Mouse (Mus musculus) yolk sac, embryonic 10.5 days (tissue): ENCODE data around the gene Med23.

Experiments
- DNase-seq: peaks from one replicate; pipeline ENCODE4 v3.0.0-alpha.2; 2017; ENCODE audit warnings: low spot score

Med23 gene

DNA sequence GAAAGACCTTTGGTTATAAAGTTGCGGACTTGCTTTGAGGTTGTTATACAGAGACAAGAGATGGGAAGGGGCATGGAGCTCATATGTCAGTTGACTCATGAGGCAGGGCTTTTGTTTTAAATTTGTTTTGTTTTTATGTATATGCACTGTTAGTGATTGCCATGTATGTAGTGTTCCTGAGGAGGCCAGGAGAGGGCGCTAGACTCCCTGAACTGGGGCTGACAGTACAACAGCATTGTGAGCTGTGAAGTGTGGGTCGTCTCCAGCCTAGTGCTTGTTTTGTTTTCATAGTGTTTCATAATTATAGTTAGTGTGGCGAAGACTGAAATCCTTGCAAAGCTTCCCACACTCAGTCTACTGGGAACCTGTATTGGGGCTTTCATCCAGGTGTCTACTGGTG is 3.8 kb downstream of the Med23 start:
- no peak for DNase-seq

DNA sequence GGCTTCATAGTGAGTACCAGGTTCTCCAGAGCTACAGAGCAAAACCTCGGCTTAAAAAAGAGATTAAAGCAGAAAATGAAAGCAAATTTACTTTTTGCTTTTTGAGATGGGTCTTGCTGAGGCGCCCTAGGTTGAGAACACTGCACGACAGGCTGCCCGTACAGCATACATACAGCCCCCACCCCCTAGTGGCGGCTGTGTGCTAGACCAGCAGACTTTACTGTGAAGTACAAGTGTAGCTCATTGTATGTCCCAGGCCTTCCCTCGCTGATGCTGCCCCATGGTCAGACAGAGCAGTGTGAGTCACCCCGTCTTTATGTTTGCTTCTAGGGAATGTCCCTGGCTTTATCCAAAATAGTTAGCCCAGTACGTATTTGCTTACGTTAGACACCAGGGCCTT is 16.2 kb downstream of the Med23 start:
- no peak for DNase-seq

DNA sequence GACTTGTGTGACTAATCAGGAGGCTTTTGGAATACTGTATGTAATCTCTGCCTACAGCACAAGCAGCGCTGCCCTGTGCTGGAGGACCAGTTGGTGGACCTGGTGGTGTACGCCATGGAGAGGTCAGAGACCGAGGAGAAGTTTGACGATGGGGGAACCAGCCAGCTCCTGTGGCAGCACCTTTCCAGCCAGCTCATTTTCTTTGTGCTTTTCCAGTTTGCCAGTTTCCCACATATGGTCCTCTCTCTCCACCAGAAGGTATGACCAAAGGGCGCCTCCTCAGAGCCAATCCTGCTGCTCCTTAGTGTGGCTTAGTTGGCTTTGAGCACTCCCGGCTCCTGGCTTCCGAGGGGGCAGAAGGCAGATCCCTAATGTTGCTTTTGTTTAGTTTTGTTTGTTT is 18.6 kb downstream of the Med23 start:
- no peak for DNase-seq

DNA sequence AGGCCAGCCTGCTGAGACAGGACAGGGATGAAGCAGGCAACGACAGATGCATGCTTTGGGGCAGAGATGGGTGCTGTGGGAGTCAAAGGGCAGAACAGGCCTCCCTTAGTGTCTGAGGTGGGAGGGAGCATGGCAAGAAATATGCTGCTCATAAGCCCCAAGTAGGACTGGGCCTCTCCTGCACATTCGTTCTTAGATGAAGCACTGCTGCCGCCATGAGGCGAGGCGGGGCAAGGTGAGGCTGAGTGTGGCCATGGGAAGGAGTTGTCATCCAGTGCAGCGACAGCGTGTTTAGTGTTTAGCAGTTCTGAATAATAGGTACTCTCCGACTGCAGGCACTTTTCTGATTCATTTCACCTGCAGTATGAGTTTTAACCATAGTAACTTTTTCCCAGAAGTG is 26.1 kb downstream of the Med23 start:
- no peak for DNase-seq

- DNase-seq: no peak
Observed at GRCm38 (mm10) chr10:24905627-24906026, 35.8 kb downstream of the Med23 start.

GRCm38 (mm10) chr10:24911199-24911598 is 41.4 kb downstream of the Med23 start:
- DNase-seq: no peak

DNA sequence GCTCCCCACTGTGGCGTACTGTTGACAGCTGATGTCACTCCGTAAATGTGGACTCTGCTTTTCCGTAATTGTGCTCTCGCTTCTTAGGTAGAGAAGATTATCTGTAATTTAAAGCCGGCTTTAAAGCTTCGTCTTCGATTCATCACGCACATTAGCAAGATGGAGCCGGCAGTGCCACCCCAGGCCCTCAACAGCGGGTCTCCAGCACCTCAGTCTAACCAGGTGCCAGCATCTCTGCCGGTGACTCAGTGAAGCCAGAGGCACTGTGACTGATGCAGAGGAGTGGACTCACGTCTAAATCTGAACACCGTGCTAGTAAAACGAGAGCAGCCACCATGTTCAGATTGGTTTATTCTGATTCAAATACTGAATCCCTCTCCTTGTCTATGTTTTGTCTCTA is 42.8 kb downstream of the Med23 start:
- DNase-seq: no peak

GRCm38 (mm10) chr10:24915486-24915885 is 45.7 kb downstream of the Med23 start:
- DNase-seq: no peak

GRCm38 (mm10) chr10:24922977-24923376 is 53.2 kb downstream of the Med23 start:
- DNase-seq: no peak

- no peak for DNase-seq
Observed at GRCm38 (mm10) chr10:24924296-24924695, 54.5 kb downstream of the Med23 start.

DNA sequence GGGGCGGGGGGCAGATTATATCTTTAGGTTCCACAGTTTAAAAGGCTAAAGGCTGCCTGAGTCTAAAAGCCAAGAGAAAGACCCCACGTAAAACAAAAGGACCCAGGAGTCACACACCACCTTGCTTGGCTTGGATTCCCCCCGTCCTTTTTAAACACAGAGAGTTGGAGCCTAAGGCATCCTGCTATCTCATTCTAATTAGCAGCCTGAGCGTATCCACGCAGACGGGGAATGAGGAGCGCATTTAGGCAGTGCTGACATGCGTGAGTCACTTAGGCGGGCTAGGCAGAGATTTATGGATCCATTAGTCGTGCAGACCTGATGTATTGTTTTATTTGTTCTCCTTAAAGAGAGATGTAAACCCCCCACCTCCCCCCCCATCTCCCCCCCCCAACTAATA is 56.6 kb downstream of the Med23 start:
- DNase-seq: no peak

GRCm38 (mm10) chr10:24926962-24927720 is 57.4 kb downstream of the Med23 start, which contains the start of gene Arg1:
Gene Arg1 (minus strand): TSS chr10:24927484.
- peak; percentile 38 for DNase-seq

DNA sequence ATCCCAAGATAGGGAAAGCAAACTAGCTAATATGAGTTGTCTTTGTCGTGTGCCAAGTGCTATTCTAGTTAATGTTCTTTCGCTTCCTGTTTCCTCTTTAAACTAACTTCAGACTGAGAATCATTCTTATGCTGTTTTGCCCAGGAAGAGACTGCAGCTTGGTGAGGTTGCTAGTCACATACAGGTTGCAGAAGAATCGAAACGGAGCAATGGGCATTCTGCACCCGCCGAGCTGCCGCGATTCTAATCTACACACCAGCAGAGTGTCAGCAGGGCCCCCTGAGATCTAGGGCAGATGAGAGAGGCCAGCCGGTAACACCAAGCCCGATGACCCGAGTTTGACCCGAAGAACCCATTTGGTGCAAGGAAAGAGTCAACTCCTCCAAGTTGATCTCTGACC is 58.3 kb downstream of the Med23 start:
- peak; percentile 66 for DNase-seq

GRCm38 (mm10) chr10:24930143-24930542 is 60.4 kb downstream of the Med23 start:
- DNase-seq: no peak

- DNase-seq: no peak
Observed at GRCm38 (mm10) chr10:24947871-24948270, 78.1 kb downstream of the Med23 start.

- peak; percentile 14 for DNase-seq
Observed at GRCm38 (mm10) chr10:24948278-24948677, 78.5 kb downstream of the Med23 start.

- no peak for DNase-seq
Observed at GRCm38 (mm10) chr10:24950223-24950622, 80.4 kb downstream of the Med23 start.

DNA sequence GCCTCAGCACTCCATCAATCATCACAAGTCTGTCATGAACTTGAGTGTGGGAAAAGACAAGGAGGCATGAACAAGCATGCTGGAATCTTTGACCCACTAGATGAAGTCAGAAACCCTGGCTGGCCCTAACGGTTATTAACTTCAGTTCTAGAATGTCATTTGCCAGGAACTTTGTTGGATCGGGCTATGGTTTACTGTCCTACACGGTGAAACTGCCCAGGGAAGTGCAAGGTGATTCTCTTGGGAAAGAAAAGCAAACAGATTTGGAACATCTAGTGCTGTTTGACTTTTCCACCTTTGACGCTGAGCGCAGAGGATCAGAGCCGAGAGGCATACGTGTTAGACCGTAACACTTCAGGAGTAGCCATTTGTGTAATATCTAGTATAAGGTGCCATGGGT is 81.8 kb downstream of the Med23 start:
- DNase-seq: no peak

- DNase-seq: no peak
Observed at GRCm38 (mm10) chr10:24952549-24952948, 82.8 kb downstream of the Med23 start.

DNA sequence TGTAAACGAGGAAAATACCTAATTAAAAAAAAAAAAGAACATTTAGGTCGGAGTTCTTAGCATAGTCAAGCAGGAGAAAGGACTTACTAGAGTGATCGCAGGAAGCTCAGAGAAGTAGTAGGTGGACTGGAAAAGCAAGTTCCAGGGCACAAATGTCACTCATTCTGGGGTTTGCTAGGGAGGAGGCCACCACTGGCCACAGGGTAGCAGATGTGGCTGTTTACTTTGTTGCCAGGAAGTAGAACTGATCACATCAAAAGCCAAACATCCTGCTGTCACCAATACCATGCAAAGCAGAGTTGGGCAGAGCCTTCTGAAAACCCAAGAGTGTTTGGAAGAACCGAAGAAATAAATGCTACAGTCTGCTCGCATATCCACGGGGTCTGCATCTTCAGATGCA is 84.1 kb downstream of the Med23 start:
- no peak for DNase-seq

DNA sequence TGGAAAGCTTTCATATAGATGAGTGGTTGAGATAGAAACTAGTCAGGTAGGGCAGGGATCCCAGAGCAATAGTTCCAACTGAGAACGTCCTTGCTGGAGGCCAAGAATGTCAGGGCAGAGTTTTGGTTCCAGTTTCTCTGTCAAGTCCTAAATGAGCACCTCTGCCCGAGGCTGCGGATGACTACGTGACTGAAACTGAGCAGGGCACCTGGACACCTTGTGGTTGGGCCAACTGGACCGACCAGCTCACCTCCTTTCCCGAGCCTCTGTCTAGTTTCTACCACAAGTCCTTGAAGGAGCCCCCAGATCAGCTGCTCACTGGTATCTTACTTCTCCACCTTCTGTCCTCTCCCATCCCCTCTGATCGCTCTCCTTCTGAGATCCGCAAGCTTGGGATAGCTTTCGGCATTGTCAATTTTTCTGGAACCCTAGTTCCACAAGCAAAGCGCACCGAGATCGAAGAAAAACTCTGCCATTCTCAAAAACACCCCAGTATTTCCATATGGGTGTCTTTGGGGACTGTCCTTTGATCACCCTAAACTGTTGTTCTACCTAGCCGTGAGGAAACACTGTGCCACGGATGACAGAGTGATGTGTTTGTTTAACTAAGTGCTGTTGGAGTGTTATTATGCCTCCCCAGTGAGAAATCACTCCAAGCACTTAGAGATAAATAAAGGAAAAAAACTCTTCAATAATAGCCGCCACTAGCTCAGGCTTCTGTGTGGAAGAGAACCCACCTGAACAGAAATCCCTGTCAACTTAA is 88.7 kb downstream of the Med23 start:
- no peak for DNase-seq

GRCm38 (mm10) chr10:24959043-24959916 is 89.5 kb downstream of the Med23 start:
- DNase-seq: peak; percentile 36

GRCm38 (mm10) chr10:24961112-24961511 is 91.3 kb downstream of the Med23 start:
- no peak for DNase-seq
